Mouse (Mus musculus): Measurements from ENCODE around the gene Dcaf15. TPM values are rescaled to one million over a fixed set of nuclear protein-coding genes. Genes with fewer than 3 reads are reported as not detected.

Dcaf15 gene
- total RNA-seq, 2 experiments from 2014 or later: 4.8 to 5.1 TPM

- no peak for DNase-seq
- intact Hi-C loops (cut with DNase I): no loop called here
Observed at GRCm38 (mm10) chr8:84103601-84104000, 967 bp downstream of the Dcaf15 start.

GRCm38 (mm10) chr8:84101476-84102270 is 2.9 kb downstream of the Dcaf15 start:
- intact Hi-C loops (cut with DNase I): no loop called here
- DNase-seq: no peak

- DNase-seq: no peak
- intact Hi-C loops (cut with DNase I): no loop called here
Observed at GRCm38 (mm10) chr8:84098376-84098775, 6.2 kb downstream of the Dcaf15 start.

- intact Hi-C loops (cut with DNase I): no loop called here
- DNase-seq: no peak
Observed at GRCm38 (mm10) chr8:84096061-84096460, 8.5 kb downstream of the Dcaf15 start.

- intact Hi-C loops (cut with DNase I): no loop called here
- no peak for DNase-seq
Observed at GRCm38 (mm10) chr8:84090585-84090984, 14.0 kb downstream of the Dcaf15 start.

GRCm38 (mm10) chr8:84089277-84089676 is 15.3 kb downstream of the Dcaf15 start:
- intact Hi-C loops (cut with DNase I): no loop called here
- DNase-seq: no peak

- DNase-seq: no peak
- intact Hi-C loops (cut with DNase I): no loop called here
Observed at GRCm38 (mm10) chr8:84087821-84088220, 16.7 kb downstream of the Dcaf15 start.

- no peak for DNase-seq
- intact Hi-C loops (cut with DNase I): no loop called here
Observed at GRCm38 (mm10) chr8:84087156-84087555, 17.4 kb downstream of the Dcaf15 start.

GRCm38 (mm10) chr8:84084341-84085115 is 20.0 kb downstream of the Dcaf15 start:
- intact Hi-C loops (cut with DNase I): no loop called here
- no peak for DNase-seq

GRCm38 (mm10) chr8:84083829-84084241 is 20.7 kb downstream of the Dcaf15 start:
- DNase-seq: peak; percentile 46 to 49
- intact Hi-C loops (cut with DNase I): no loop called here

GRCm38 (mm10) chr8:84079206-84079605 is 25.4 kb downstream of the Dcaf15 start:
- no peak for DNase-seq
- intact Hi-C loops (cut with DNase I): no loop called here

- intact Hi-C loops (cut with DNase I): no loop called here
- DNase-seq: no peak
Observed at GRCm38 (mm10) chr8:84076849-84077248, 27.7 kb downstream of the Dcaf15 start.

GRCm38 (mm10) chr8:84076412-84076811 is 28.2 kb downstream of the Dcaf15 start:
- DNase-seq: no peak

GRCm38 (mm10) chr8:84073230-84073976 is 31.2 kb downstream of the Dcaf15 start:
- intact Hi-C loops (cut with DNase I): no loop called here
- DNase-seq: no peak

More at GRCm38 (mm10) chr8:84076412-84076811, 28.2 kb downstream of the Dcaf15 start:
- intact Hi-C loops (cut with DNase I): no loop called here

GRCm38 (mm10) chr8:84072321-84072720 is 32.2 kb downstream of the Dcaf15 start:
- DNase-seq: no peak

GRCm38 (mm10) chr8:84071921-84072320 is 32.6 kb downstream of the Dcaf15 start:
- no peak for DNase-seq
- intact Hi-C loops (cut with DNase I): no loop called here

More at GRCm38 (mm10) chr8:84072321-84072720, 32.2 kb downstream of the Dcaf15 start:
- intact Hi-C loops (cut with DNase I): no loop called here

GRCm38 (mm10) chr8:84070667-84071066 is 33.9 kb downstream of the Dcaf15 start:
- intact Hi-C loops (cut with DNase I): no loop called here
- no peak for DNase-seq

GRCm38 (mm10) chr8:84070241-84070640 is 34.3 kb downstream of the Dcaf15 start:
- intact Hi-C loops (cut with DNase I): no loop called here
- DNase-seq: no peak

GRCm38 (mm10) chr8:84069750-84070149 is 34.8 kb downstream of the Dcaf15 start:
- intact Hi-C loops (cut with DNase I): no loop called here
- no peak for DNase-seq

GRCm38 (mm10) chr8:84069169-84069568 is 35.4 kb downstream of the Dcaf15 start:
- intact Hi-C loops (cut with DNase I): no loop called here
- DNase-seq: no peak
